Mouse (Mus musculus): ENCODE data around the gene Stpg3. TPM values are rescaled to one million over a fixed set of nuclear protein-coding genes. Genes with fewer than 3 reads are reported as not detected.

Stpg3 gene
- total and polyA plus RNA-seq, 3 experiments: not detected

DNA sequence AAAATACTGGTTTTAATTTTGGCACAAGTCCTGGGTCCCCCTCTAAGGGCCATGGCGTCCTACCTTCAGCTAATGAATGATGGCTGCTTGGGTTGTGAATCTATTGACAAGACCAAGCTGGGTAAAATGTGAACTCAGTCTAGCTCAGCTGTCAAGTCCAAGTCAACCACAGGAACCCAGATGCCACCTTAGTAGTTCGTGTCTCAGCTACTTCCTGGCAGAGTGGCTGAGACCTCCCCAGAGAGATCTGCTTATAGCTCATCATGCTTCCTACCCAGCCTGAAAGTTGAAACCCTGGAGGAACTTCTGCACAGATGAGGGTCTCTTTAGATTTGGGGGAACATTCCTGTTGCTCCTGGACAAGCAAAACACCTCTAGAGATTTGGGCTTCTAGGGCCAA is 31.1 kb downstream of the Stpg3 start:
- peak; percentile 32 for DNase-seq (ENCODE audit: extremely low read depth)
- no peaks in the 10 kb centered on the region for H3K36me3 ChIP-seq (replicated peaks in 1 of 2; ENCODE audit: control insufficient read depth in 1 of 2, insufficient read depth in 1 of 2, low read length in 1 of 2)
- H3K4me2 ChIP-seq (ENCODE audit: insufficient read depth, low read depth, poor library complexity, severe bottlenecking): no peak overlapping the region
- H3K27me3 ChIP-seq (replicated peaks): peaks cover 72% of the 10 kb centered on the region
- no peak overlapping the region for H3K9ac ChIP-seq (ENCODE audit: insufficient read depth, low read depth)
- dilution Hi-C loops (cut with MboI; ENCODE audit: extremely low pct_ligation_motif_present, extremely low pct_unique_long_range_greater_than_20kb, low sequenced_read_pairs) (no loop called here), in situ Hi-C loops (cut with MboI; ENCODE audit: low pct_ligation_motif_present, low pct_unique_long_range_greater_than_20kb, low sequenced_read_pairs) (no loop called here)
- TF ChIP-seq SMC3 (IDR thresholded peaks at IDR 0.05; ENCODE audit: low read depth, low read length) (no peak), SIN3A (IDR thresholded peaks at IDR 0.05; ENCODE audit: low read length) (no peak), ELF1 (IDR thresholded peaks at IDR 0.05; ENCODE audit: low read depth, low read length) (no peak), USF1 (IDR thresholded peaks at IDR 0.05; ENCODE audit: low read depth, low read length) (no peak), GABPA (IDR thresholded peaks at IDR 0.05; ENCODE audit: insufficient replicate concordance, low read depth, low read length) (no peak), E2F4 (IDR thresholded peaks at IDR 0.05; ENCODE audit: insufficient replicate concordance, low read depth, low read length) (no peak), CHD1 (IDR thresholded peaks at IDR 0.05; ENCODE audit: low read depth, low read length) (no peak), USF2 (conservative IDR thresholded peaks at IDR 0.05; ENCODE audit: low read depth, low read length) (no peak), KAT2A (IDR thresholded peaks at IDR 0.05; ENCODE audit: insufficient replicate concordance, low read length) (no peak)
- H3K27ac ChIP-seq (ENCODE audit: insufficient read depth, low read depth): no peak overlapping the region
- H3K4me3 ChIP-seq (replicated peaks in 1 of 3; ENCODE audit: low read depth in 2 of 3, low read length in 2 of 3, poor library complexity in 1 of 3): no peak overlapping the region
- no peaks in the 10 kb centered on the region for H3K79me2 ChIP-seq (replicated peaks; ENCODE audit: control insufficient read depth, extremely low read depth, insufficient read depth, poor library complexity, severe bottlenecking)
- H3K4me1 ChIP-seq (ENCODE audit: control insufficient read depth in 1 of 2, insufficient read depth in 2 of 2): peaks cover 20 to 43% of the 10 kb centered on the region in 2 experiments
- peaks cover 11% of the 10 kb centered on the region for H3K9me3 ChIP-seq (replicated peaks; ENCODE audit: low read length)

DNA sequence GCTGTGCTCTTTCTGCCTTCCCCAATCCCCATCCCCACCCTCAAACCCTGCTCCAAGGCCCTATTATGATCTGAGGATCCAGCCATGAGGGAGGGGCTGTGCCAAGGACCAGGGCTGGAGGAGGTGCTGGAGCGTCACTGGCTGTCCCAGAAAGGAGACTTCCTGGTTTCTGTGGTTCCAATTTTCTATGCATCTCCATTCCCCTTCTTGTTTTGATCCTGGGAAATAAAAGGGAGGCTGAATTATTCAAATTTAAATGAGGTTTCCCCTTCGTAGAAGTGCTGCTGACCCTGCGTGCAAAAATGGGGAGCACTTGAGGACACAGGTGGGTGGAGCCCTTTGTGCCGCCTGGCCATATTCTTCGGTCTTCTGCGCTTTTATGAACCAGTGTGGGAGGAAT is 31.8 kb downstream of the Stpg3 start:
- H3K27ac ChIP-seq (ENCODE audit: insufficient read depth, low read depth): no peak overlapping the region
- in situ Hi-C loops (cut with MboI; ENCODE audit: low pct_ligation_motif_present, low pct_unique_long_range_greater_than_20kb, low sequenced_read_pairs): no loop called here
- peaks cover 11% of the 10 kb centered on the region for H3K9me3 ChIP-seq (replicated peaks; ENCODE audit: low read length)
- H3K36me3 ChIP-seq (replicated peaks in 1 of 2; ENCODE audit: control insufficient read depth in 1 of 2, insufficient read depth in 1 of 2, low read length in 1 of 2): no peaks in the 10 kb centered on the region
- 0 out of 2 replicates have a peak overlapping the region, but pooled peaks have one; percentile 27 for H3K4me2 ChIP-seq (ENCODE audit: insufficient read depth, low read depth, poor library complexity, severe bottlenecking)
- H3K4me1 ChIP-seq (ENCODE audit: control insufficient read depth in 1 of 2, insufficient read depth in 2 of 2): peaks cover 20 to 43% of the 10 kb centered on the region in 2 experiments
- peak overlapping the region; percentile 20; the same call in 1 of the 2 replicates for H3K9ac ChIP-seq (ENCODE audit: insufficient read depth, low read depth)
- peaks cover 78% of the 10 kb centered on the region for H3K27me3 ChIP-seq (replicated peaks)
- TF ChIP-seq ZMIZ1 (IDR thresholded peaks at IDR 0.05; ENCODE audit: low read depth, low read length): no peak
- TF ChIP-seq RCOR1 (conservative IDR thresholded peaks at IDR 0.05; ENCODE audit: low read depth, low read length): no peak
- TF ChIP-seq E2F4 (IDR thresholded peaks at IDR 0.05; ENCODE audit: insufficient replicate concordance, low read depth, low read length): no peak
- no peak for TF ChIP-seq CHD1 (IDR thresholded peaks at IDR 0.05; ENCODE audit: low read depth, low read length)
- TF ChIP-seq ZNF384 (IDR thresholded peaks at IDR 0.05; ENCODE audit: low read depth, low read length): no peak
- no peak for TF ChIP-seq CTCF (conservative IDR thresholded peaks at IDR 0.05 in 1 of 2, IDR thresholded peaks at IDR 0.05 in 1 of 2; ENCODE audit: low read depth in 2 of 2, low read length in 2 of 2)
- TF ChIP-seq POLR2A (IDR thresholded peaks at IDR 0.05; ENCODE audit: low read depth, low read length): no peak
- TF ChIP-seq ZC3H11A (IDR thresholded peaks at IDR 0.05; ENCODE audit: low read depth, low read length): no peak
- TF ChIP-seq MYC (IDR thresholded peaks at IDR 0.05; ENCODE audit: low read depth, low read length): no peak
- no peak for TF ChIP-seq MXI1 (IDR thresholded peaks at IDR 0.05; ENCODE audit: low read depth, low read length)
- TF ChIP-seq SMC3 (IDR thresholded peaks at IDR 0.05; ENCODE audit: low read depth, low read length): no peak
- DNase-seq (ENCODE audit: extremely low read depth): no peak
- no peak overlapping the region for H3K4me3 ChIP-seq (replicated peaks in 1 of 3; ENCODE audit: low read depth in 2 of 3, low read length in 2 of 3, poor library complexity in 1 of 3)
- H3K79me2 ChIP-seq (replicated peaks; ENCODE audit: control insufficient read depth, extremely low read depth, insufficient read depth, poor library complexity, severe bottlenecking): no peaks in the 10 kb centered on the region
- dilution Hi-C loops (cut with MboI; ENCODE audit: extremely low pct_ligation_motif_present, extremely low pct_unique_long_range_greater_than_20kb, low sequenced_read_pairs): no loop called here
